Mouse (Mus musculus) lung, postnatal 0 days (tissue): ENCODE results near the gene Hebp1. TPM values are rescaled to one million over a fixed set of nuclear protein-coding genes. Genes with fewer than 3 reads are reported as not detected.

Source experiments
- ATAC-seq: fragments of 200-750 bp; cut with Nextera tagmentation; 2 replicates; pipeline ENCODE4 v1.8.0; 2017; ENCODE audit warnings: moderate library complexity
- DNase-seq: peaks from one replicate; pipeline ENCODE4 v3.0.0-alpha.2; 2016; ENCODE audit warnings: low spot score
- H3K27ac ChIP-seq: fragments of 300-500 bp; sonication (generic); 2 replicates; pipeline ENCODE4 v1.5.1; 2014; ENCODE audit warnings: antibody characterized with exemption, mild to moderate bottlenecking, low read length, mixed read lengths
- H3K27me3 ChIP-seq: fragments of 300-500 bp; sonication (generic); replicated peaks from 2 replicates; pipeline ENCODE4 v1.6.1; 2014; ENCODE audit warnings: low read length, mixed read lengths; ENCODE audit not compliant: insufficient read depth
- H3K36me3 ChIP-seq: fragments of 300-500 bp; sonication (generic); 2 replicates; pipeline ENCODE4 v1.6.1; 2014; ENCODE audit warnings: low read length, mixed read lengths; ENCODE audit not compliant: insufficient read depth
- H3K4me1 ChIP-seq: fragments of 300-500 bp; sonication (generic); 2 replicates; pipeline ENCODE4 v1.6.1; 2014; ENCODE audit warnings: antibody characterized with exemption, low read depth, low read length, mixed read lengths; ENCODE audit not compliant: insufficient read depth
- H3K4me2 ChIP-seq: fragments of 300-500 bp; sonication (generic); replicated peaks from 2 replicates; pipeline ENCODE4 v1.6.1; 2014; ENCODE audit warnings: low read depth, mild to moderate bottlenecking, low read length, moderate library complexity, mixed read lengths
- H3K4me3 ChIP-seq: fragments of 300-500 bp; sonication (generic); 2 replicates; pipeline ENCODE4 v1.5.1; 2014; ENCODE audit warnings: low read depth, low read length
- H3K9ac ChIP-seq: fragments of 300-500 bp; sonication (generic); replicated peaks from 2 replicates; pipeline ENCODE4 v1.6.1; 2014; ENCODE audit warnings: low read depth, mild to moderate bottlenecking
- H3K9me3 ChIP-seq: fragments of 300-500 bp; sonication (generic); 2 replicates; pipeline ENCODE4 v1.6.1; 2016; ENCODE audit warnings: low read length, mixed read lengths
- CTCF ChIP-seq: IDR thresholded peaks from 2 replicates; pipeline ENCODE4 v1.5.1; 2016; ENCODE audit warnings: antibody characterized with exemption, mild to moderate bottlenecking
- EP300 ChIP-seq: IDR thresholded peaks from 2 replicates; pipeline ENCODE4 v1.6.1; 2016; ENCODE audit warnings: antibody characterized with exemption, mild to moderate bottlenecking, control low read depth
- WGBS: fragments of 180-500 bp; shearing (Covaris S2); extraction: QIAGEN DNeasy Blood & Tissue Kit; methylation state at CpG from one replicate; pipeline ENCODE4 v1.1.7; 2014; 5-methylcytosine and 5-hydroxymethylcytosine counted together
- polyA plus RNA-seq: library from polyadenylated mRNA; unstranded; fragments of >200 nt; fragmentation: Nextera tagmentation; extraction: Ambion mirVana; gene quantifications from 2 replicates; pipeline ENCODE4 v1.2.1, GENCODE M21; 2015

Hebp1 gene
- polyA plus RNA-seq, 1 experiment from 2014 or later = 16.5 TPM

DNA sequence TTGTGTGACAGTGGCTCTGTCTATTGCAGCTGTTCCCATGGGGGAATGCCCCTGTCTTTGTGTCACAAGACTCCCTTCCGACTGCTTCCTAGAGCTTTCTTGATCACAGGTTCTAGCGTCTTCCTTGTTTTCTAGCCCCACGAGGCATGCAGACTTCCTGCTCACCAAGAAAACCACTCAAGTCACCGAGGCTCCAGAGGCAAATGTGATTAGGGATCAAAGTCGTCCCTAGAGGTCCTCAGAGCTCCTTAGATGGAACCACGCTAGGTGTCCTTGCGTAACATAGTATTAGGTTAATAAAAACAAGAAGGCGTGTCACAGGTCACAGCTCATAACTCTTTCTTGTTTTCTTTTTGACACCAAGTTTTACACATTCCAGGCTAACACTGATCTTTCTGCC lies 13.9 kb downstream of the Hebp1 start:
- ATAC-seq = no peak
- no peaks in the 10 kb centered on the region for H3K9me3 ChIP-seq
- H3K36me3 ChIP-seq = no peaks in the 10 kb centered on the region
- H3K4me2 ChIP-seq = no peak overlapping the region
- H3K9ac ChIP-seq = no peak overlapping the region
- H3K4me1 ChIP-seq = no peaks in the 10 kb centered on the region
- peak; percentile 55 for DNase-seq
- H3K27ac ChIP-seq = no peak overlapping the region
- TF ChIP-seq CTCF (peak; percentile 48), EP300 (no peak)
- H3K4me3 ChIP-seq = no peak overlapping the region
- 23% methylated on average over 8 of the region's 8 CpGs for WGBS
- 0 out of 2 replicates have a peak, but pooled peaks cover 3% of the 10 kb centered on the region for H3K27me3 ChIP-seq

DNA sequence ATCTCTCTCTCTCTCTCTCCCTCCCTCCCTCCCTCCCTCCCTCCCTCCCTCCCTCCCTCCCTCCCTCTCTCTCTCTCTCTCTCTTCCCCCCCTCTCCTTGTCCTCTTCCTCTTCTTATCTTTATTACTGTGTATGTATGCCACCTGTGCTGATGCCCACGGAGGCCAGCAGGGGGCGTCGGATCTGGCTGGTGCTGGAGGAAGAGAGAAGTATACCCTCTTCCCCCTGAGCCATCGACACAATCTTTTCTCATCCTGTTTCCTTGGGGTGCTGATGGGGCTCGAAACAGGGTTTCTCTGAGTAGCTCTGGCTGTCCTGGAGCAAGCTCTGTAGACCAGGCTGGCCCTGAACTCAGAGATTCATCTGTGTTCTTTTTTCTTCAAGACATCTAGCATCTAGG lies 14.9 kb downstream of the Hebp1 start:
- WGBS = 48% methylated on average over 5 of the region's 5 CpGs
- no peak for DNase-seq
- TF ChIP-seq EP300 (no peak), CTCF (peak; percentile 42)
- Histone ChIP-seq H3K9ac (no peak overlapping the region), H3K9me3 (no peaks in the 10 kb centered on the region), H3K27ac (no peak overlapping the region), H3K4me1 (no peaks in the 10 kb centered on the region), H3K36me3 (no peaks in the 10 kb centered on the region), H3K4me2 (no peak overlapping the region), H3K4me3 (no peak overlapping the region), H3K27me3 (0 out of 2 replicates have a peak, but pooled peaks cover 3% of the 10 kb centered on the region)
- ATAC-seq = no peak

DNA sequence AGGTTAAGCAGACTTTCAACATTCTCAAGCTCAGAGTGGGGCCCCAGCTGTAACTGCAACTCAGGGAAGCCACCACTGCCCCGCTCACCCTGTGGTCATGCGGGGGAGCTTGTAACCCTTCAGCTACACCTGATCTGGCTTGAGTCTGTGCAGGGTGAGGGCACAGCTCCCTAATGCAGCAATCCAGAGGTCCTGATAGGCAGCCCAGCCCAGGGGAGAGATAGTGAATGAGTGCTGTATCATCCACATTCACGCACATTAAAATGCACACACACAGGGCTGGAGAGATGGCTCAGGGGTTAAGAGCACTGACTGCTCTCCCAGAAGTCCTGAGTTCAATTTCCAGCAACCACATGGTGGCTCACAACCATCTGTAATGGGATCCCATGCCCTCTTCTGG lies 19.2 kb downstream of the Hebp1 start:
- Histone ChIP-seq H3K4me3 (no peak overlapping the region), H3K27ac (no peak overlapping the region), H3K9ac (no peak overlapping the region), H3K4me1 (no peaks in the 10 kb centered on the region), H3K9me3 (no peaks in the 10 kb centered on the region), H3K27me3 (0 out of 2 replicates have a peak, but pooled peaks cover 3% of the 10 kb centered on the region), H3K4me2 (no peak overlapping the region), H3K36me3 (no peaks in the 10 kb centered on the region)
- no peak for ATAC-seq
- DNase-seq = no peak
- no peak for TF ChIP-seq CTCF
- no peak for TF ChIP-seq EP300
- 36% methylated on average over 3 of the region's 3 CpGs for WGBS

DNA sequence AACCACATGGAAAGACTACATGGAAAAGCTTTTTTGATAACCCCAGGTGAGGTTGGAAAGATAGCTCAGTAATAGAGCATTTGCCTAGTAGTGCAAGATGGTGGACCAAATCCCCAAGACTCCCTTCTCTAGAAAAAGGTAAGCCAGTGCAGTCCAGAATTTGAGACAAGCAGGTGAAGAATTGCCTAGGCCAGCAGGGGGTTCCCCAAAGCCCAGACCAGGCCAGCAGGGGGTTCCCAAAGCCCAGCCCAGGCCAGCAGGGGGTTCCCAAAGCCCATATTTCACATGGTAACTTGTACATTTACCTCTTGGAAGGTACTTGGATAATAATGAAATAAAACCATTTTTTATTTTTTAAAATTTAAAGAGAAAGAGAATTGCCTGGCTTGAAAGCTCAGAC lies 20.6 kb downstream of the Hebp1 start:
- Histone ChIP-seq H3K9me3 (no peaks in the 10 kb centered on the region), H3K27me3 (0 out of 2 replicates have a peak, but pooled peaks cover 3% of the 10 kb centered on the region), H3K36me3 (no peaks in the 10 kb centered on the region), H3K4me2 (no peak overlapping the region), H3K27ac (no peak overlapping the region), H3K4me1 (no peaks in the 10 kb centered on the region), H3K9ac (no peak overlapping the region), H3K4me3 (no peak overlapping the region)
- no peak for ATAC-seq
- TF ChIP-seq EP300 (no peak), CTCF (no peak)
- DNase-seq = no peak

DNA sequence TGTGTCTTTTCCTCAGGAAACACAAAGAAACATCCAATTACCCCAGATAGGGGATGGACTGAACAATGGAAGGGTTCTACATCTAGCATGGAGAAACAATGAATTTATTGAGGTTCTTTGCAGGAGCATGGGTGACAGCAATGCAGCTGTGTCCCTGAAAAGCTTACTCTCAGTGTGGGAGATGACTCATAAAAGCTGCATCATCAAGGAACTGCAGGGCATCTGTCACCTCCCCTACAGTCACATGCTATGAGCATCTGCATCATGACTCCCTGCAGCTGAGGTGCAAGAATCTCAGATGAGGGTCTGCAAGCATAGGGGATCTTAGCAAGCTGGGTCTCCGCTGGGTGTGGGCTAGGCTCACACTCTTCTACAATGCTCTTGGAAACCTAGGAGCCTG lies 22.8 kb downstream of the Hebp1 start:
- 96% methylated on average over 1 of the region's 1 CpGs for WGBS
- no peak overlapping the region for H3K9ac ChIP-seq
- no peak overlapping the region for H3K27ac ChIP-seq
- H3K9me3 ChIP-seq = no peaks in the 10 kb centered on the region
- H3K4me1 ChIP-seq = no peaks in the 10 kb centered on the region
- no peaks in the 10 kb centered on the region for H3K36me3 ChIP-seq
- H3K4me3 ChIP-seq = no peak overlapping the region
- no peaks in the 10 kb centered on the region for H3K27me3 ChIP-seq
- H3K4me2 ChIP-seq = no peak overlapping the region
- DNase-seq = no peak
- no peak for TF ChIP-seq CTCF
- TF ChIP-seq EP300 = no peak
- no peak for ATAC-seq

DNA sequence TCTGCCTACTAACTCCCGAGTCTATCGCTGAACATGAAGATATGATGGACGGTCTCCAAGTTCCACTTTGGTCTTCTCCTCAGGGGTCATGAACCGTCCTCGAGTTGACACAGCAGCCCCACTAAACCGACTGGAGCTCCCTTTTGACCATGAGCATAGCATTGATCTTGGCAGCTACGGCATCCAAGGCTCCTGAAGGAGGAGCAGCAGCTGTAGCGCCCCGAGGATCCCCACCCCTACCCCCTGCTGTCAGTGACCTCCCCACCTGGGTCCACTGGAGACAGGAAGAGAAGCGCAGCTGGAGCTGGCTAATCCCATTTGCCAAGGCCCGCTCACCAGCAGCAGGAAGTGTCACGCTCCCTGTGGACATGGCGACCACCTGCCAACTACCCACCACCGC lies 26.1 kb downstream of the Hebp1 start:
- peaks cover 7% of the 10 kb centered on the region; the same call in 1 of the 2 replicates for H3K4me1 ChIP-seq
- no peak overlapping the region for H3K4me3 ChIP-seq
- no peaks in the 10 kb centered on the region for H3K27me3 ChIP-seq
- ATAC-seq (no peak), DNase-seq (no peak)
- 66% methylated on average over 14 of the region's 14 CpGs for WGBS
- no peak overlapping the region for H3K27ac ChIP-seq
- H3K4me2 ChIP-seq = no peak overlapping the region
- no peaks in the 10 kb centered on the region for H3K9me3 ChIP-seq
- no peak overlapping the region for H3K9ac ChIP-seq
- TF ChIP-seq EP300 (no peak), CTCF (no peak)
- H3K36me3 ChIP-seq = no peaks in the 10 kb centered on the region

DNA sequence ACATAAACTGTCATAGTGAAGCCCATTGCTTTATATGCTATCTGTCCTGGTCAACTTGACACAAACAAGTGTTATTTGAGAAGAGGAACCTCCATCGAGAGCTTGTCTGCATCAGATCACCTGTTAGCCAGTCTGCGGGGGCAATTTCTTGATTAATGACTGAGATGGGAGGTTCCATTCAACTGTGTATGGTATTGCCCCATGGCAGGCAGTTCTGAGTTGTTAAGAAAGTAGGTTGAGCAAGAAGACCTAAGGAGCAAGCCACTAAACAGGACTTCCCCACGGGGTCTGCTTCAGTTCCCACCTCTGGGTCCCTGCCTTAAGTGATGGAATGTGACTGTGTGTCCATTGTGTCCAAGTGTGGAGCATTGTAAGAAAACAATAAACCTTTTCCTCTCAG lies 28.6 kb downstream of the Hebp1 start:
- no peak overlapping the region for H3K27ac ChIP-seq
- H3K27me3 ChIP-seq = no peaks in the 10 kb centered on the region
- no peak overlapping the region for H3K9ac ChIP-seq
- WGBS = 71% methylated on average over 3 of the region's 3 CpGs
- no peaks in the 10 kb centered on the region for H3K36me3 ChIP-seq
- DNase-seq (no peak), ATAC-seq (no peak)
- H3K4me3 ChIP-seq = no peak overlapping the region
- H3K4me2 ChIP-seq = no peak overlapping the region
- TF ChIP-seq CTCF (no peak), EP300 (no peak)
- peaks cover 7% of the 10 kb centered on the region; the same call in 1 of the 2 replicates for H3K4me1 ChIP-seq
- no peaks in the 10 kb centered on the region for H3K9me3 ChIP-seq
